Mouse (Mus musculus) spleen, adult 12 weeks (tissue): ENCODE measurements around the gene Vangl1.
"Not testable (repeated sequence)": the region's sequence is repeated elsewhere in the genome, so short reads cannot be mapped to it uniquely, and the experiment has no call there.

Experiments
- DNase-seq: peaks from one replicate; pipeline ENCODE4 v3.0.0; 2022; ENCODE audit warnings: low spot score

Gene Vangl1

GRCm38 (mm10) chr3:102203781-102204721 lies at the start of gene Vangl1:
Gene Vangl1, minus strand, starts transcription at chr3:102204693.
- no peak for DNase-seq

GRCm38 (mm10) chr3:102253554-102253953 lies 49.1 kb upstream of the Vangl1 start:
- DNase-seq, result no peak

GRCm38 (mm10) chr3:102252927-102253326 lies 48.4 kb upstream of the Vangl1 start:
- no peak for DNase-seq

- DNase-seq, result no peak
Observed at GRCm38 (mm10) chr3:102250873-102251272, 46.4 kb upstream of the Vangl1 start.

GRCm38 (mm10) chr3:102249401-102249991 lies 45.0 kb upstream of the Vangl1 start:
- no peak for DNase-seq

GRCm38 (mm10) chr3:102244601-102245000 lies 40.1 kb upstream of the Vangl1 start:
- no peak for DNase-seq

- no peak for DNase-seq
Observed at GRCm38 (mm10) chr3:102242854-102243253, 38.4 kb upstream of the Vangl1 start.

- DNase-seq, result no peak
Observed at GRCm38 (mm10) chr3:102231418-102232134, 27.1 kb upstream of the Vangl1 start.

- DNase-seq, result no peak
Observed at GRCm38 (mm10) chr3:102222756-102223155, 18.3 kb upstream of the Vangl1 start.

GRCm38 (mm10) chr3:102218301-102218700 lies 13.8 kb upstream of the Vangl1 start:
- no peak for DNase-seq

GRCm38 (mm10) chr3:102214736-102215135 lies 10.2 kb upstream of the Vangl1 start:
- no peak for DNase-seq

GRCm38 (mm10) chr3:102214299-102214698 lies 9.8 kb upstream of the Vangl1 start:
- DNase-seq, result no peak

GRCm38 (mm10) chr3:102212896-102213295 lies 8.4 kb upstream of the Vangl1 start:
- no peak for DNase-seq

- DNase-seq, result no peak
Observed at GRCm38 (mm10) chr3:102212336-102212735, 7.8 kb upstream of the Vangl1 start.

- DNase-seq, result no peak
Observed at GRCm38 (mm10) chr3:102211340-102211739, 6.8 kb upstream of the Vangl1 start.

- DNase-seq, result peak; percentile 18
Observed at GRCm38 (mm10) chr3:102210775-102211174, 6.3 kb upstream of the Vangl1 start.

GRCm38 (mm10) chr3:102208861-102209260 lies 4.4 kb upstream of the Vangl1 start:
- no peak for DNase-seq

- no peak for DNase-seq
Observed at GRCm38 (mm10) chr3:102205458-102205830, 951 bp upstream of the Vangl1 start.

GRCm38 (mm10) chr3:102204734-102205457 lies 403 bp upstream of the Vangl1 start:
- DNase-seq, result not testable (repeated sequence)

- DNase-seq, result no peak
Observed at GRCm38 (mm10) chr3:102203131-102203530, 1.4 kb downstream of the Vangl1 start.

- no peak for DNase-seq
Observed at GRCm38 (mm10) chr3:102199991-102200390, 4.5 kb downstream of the Vangl1 start.

GRCm38 (mm10) chr3:102199226-102199625 lies 5.3 kb downstream of the Vangl1 start:
- DNase-seq, result no peak
